Mouse (Mus musculus) left cerebral cortex, postnatal 25 days (tissue): Measurements from ENCODE around the gene U2af1l4. TPM values are rescaled to one million over a fixed set of nuclear protein-coding genes. Genes with fewer than 3 reads are reported as not detected.

Experiments
- DNase-seq, 2 experiments: peaks; one replicate each; pipeline ENCODE4 v3.0.0; 2022; ENCODE audit warnings: low spot score in 2 of 2, mixed read lengths in 1 of 2
- intact Hi-C: fragments of 180-260 bp; cut with DNase I; formaldehyde crosslinking; loops from one replicate; pipeline ENCODE4 v1.15.1; 2025
- total RNA-seq, 2 experiments: library from RNA; stranded (reverse); gene quantifications; 2 replicates each; pipeline ENCODE4 v1.2.3; 2021

The U2af1l4 gene
- 10 to 100 TPM; 57.2 to 69.2 TPM for total RNA-seq

DNA sequence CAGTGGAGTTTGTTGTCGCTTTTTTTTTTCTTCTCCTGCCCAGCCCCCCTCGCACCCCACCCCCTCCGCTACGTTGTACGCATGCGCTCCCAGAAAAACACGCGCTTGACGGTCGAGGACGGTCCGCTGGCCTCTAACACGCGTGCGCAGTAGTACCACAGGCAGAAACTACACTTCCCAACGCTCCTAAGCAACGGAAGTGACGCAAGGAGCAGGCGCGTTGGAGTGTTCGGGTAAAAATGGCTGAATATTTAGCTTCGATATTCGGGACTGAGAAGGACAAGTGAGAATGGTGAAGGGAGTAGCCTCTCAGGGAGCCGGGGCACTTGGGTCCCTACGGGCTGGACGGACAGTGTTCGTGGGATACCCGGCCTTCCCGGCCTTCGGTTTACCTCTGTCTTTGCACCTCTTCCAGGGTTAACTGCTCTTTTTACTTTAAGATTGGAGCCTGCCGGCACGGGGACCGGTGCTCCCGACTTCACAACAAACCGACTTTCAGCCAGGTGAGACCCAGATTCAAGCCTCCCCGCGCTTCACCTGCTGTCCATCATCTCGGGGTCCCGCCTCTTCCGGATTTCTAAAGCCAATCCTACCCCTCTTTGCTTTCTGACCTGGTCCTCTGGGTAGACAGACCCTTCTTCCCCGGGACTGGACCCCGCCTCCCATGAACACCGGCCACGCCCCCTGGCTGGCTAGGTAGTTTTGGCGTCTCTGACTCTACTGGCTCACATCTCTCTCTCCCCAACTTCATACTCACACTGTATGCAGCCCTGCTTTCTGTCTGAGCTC, at the start of gene U2af1l4, which contains the start of the genes Gm49396 and Psenen:
Gene U2af1l4 (plus strand): TSS at position 185 of the 789 bp plus-strand sequence.
Gene Gm49396 (plus strand): TSS at position 228 of the 789 bp plus-strand sequence.
Gene Psenen (minus strand): TSS at position 511 of the 789 bp plus-strand sequence.
- DNase-seq: peak; percentile 95 to 98
- intact Hi-C loops: loop anchor here (1.0 kb wide), 1 partner anchor 25 kb away; the partner anchor contains the start of gene Kmt2b

GRCm38 (mm10) chr7:30515003-30515760, 47.9 kb upstream of the U2af1l4 start:
- intact Hi-C loops: no loop called here
- DNase-seq: no peak

DNA sequence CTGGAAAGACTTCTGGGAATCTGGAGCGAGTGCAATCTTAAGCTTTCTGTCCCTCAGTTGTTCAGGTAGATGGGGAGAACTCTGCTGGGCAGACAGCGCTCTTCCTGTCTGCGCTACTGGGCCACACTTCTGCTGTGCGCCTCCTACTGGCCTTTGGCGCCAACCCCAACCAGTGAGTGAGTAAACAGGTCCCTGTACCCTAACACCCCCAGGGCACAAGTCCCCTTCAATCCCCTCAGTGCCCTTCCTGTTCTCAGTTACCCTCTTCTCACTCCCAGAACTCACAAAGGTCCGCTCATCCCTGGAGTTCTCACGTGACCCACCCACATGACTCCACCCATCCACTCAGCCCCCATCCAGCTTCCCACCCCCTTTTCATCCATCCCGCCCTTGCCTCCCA, 44.8 kb upstream of the U2af1l4 start:
- no peak for DNase-seq
- intact Hi-C loops: no loop called here

- no peak for DNase-seq
- intact Hi-C loops: no loop called here
Observed at GRCm38 (mm10) chr7:30520396-30520795, 42.7 kb upstream of the U2af1l4 start.

GRCm38 (mm10) chr7:30520856-30521255, 42.2 kb upstream of the U2af1l4 start:
- intact Hi-C loops: no loop called here
- no peak for DNase-seq

GRCm38 (mm10) chr7:30522871-30523270, 40.2 kb upstream of the U2af1l4 start:
- intact Hi-C loops: no loop called here
- no peak for DNase-seq

DNA sequence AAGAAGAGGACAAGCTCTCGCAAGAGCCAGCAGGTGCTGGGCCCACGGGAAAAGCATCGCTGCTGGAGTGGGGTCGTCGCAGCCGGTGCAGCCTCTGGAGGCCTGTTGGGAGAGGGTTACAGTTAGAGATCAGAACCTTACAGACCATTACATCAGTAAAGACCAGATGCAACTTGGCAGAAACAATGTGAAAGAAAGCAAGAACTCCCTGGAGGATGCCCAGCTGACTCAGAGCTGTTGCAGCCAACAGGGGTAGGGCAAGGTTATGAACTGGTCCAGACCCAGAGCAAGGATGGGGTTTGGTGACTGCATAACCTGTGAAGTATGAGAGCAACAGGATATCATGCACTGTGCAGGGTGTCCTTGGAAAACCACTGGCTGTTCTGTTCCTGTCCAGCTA, 38.6 kb upstream of the U2af1l4 start:
- intact Hi-C loops: no loop called here
- DNase-seq: no peak

DNA sequence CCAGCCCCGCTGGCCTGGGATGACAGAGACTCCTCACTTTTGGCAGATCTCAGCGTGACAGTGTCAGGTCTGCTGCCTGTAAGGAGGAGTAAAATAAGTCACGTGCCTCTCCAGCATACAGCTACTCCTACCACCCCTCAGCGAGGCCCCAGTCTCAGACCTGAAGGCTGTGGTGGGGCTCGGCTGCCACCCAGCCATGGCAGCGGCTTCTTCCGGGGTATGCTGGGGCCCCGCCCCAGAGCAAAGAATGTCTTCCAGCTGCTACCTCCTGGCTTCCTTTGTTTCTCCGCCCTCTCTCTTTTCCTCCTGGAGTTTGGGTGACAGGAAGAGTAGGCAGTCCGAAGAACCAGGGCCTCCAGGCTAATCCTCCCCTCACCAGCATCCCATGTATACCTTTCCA, 37.1 kb upstream of the U2af1l4 start:
- intact Hi-C loops: no loop called here
- no peak for DNase-seq

GRCm38 (mm10) chr7:30526399-30526798, 36.7 kb upstream of the U2af1l4 start:
- no peak for DNase-seq
- intact Hi-C loops: no loop called here

DNA sequence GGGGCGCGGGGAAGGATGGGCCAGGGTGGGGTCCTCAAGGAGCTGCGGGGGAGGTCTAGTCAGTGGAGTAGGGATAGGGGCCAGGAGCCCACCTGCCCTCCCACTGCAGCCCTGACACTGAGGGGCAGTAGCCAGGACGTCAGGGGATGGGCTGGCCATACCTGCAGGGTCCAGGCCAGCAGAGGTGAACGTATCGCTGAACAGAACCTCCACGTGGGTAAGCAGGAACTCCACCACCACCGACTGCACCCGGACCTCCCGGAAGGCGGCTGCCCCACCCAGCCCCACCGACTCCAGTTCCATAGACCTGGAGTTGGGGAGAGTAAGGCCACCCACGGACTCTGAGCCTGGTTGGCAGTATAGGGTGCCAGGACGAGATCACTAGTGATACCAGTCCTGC, 36.1 kb upstream of the U2af1l4 start:
- no peak for DNase-seq
- intact Hi-C loops: no loop called here

DNA sequence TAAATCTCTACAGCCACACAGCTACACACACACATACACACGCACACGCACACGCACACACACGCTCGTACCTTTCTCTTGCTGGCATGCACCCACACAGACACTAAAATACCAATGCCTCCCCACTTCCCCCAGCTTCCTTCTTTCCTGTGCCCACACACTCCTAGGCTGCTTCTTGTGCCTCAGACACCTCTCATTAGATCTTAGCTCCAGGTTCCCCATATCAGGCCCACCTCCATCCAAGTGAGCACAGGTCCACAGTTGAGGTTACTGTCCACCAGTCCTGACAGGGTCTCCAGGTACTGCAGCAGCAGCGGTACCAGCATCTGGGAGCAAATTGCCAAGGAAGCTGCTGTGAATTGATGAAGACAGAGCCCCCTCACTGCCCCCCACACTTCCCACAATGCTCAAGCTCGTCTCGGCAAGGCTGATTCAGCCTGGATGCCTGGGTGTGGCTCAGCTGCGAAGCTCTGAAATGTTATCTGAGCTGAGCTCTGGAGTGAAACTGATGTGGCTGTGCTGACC, 31.7 kb upstream of the U2af1l4 start:
- intact Hi-C loops: no loop called here
- peak; percentile 73 to 93 for DNase-seq

GRCm38 (mm10) chr7:30532931-30533330, 30.2 kb upstream of the U2af1l4 start:
- DNase-seq: peak in 1 of 2 experiments; percentile 42
- intact Hi-C loops: no loop called here

GRCm38 (mm10) chr7:30533941-30534632, 29.0 kb upstream of the U2af1l4 start:
- intact Hi-C loops: no loop called here
- DNase-seq: peak; percentile 54 to 70

GRCm38 (mm10) chr7:30534633-30535577, 28.2 kb upstream of the U2af1l4 start, which contains the start of gene Arhgap33:
Arhgap33 (minus strand) TSS chr7:30535060.
- intact Hi-C loops: no loop called here
- DNase-seq: peak; percentile 98

GRCm38 (mm10) chr7:30540572-30540971, 22.5 kb upstream of the U2af1l4 start:
- intact Hi-C loops: no loop called here

DNA sequence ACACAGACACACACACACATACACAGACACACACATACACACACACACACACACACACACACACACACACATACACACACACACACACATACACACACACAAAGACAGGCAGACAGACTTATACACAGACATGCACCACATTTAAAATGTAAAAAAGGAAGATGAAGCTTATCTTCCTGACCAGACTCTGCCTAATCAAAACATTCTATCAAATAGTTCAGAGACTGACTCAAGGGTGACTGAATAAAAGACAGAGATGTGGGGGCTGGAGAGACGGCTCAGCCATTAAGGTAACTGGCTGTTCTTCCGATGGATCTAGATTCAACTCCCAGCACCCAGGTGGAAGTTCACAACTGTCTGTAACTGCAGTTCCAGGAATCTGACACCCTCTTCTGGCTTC, 18.8 kb upstream of the U2af1l4 start:
- DNase-seq: no peak
- intact Hi-C loops: no loop called here

More at GRCm38 (mm10) chr7:30540572-30540971, 22.5 kb upstream of the U2af1l4 start:
- DNase-seq: no peak

DNA sequence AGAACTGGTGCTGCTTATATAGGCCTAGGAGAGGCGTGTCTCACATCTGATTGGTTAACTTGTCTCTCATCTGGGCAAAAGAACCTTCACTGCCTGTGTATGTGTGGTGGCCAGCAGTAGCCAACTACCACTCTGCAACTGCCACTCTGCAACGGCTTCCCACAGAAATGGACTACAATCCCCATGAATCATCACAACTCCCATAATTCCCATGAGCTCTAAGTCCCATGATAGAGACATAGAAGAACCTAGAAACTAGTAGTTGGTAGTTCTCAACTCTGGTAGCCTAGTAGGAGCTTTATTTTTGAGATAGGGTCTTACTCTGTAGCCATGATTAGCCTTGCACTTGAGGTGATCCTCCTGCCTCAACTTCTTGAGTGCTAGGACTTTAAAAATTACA, 13.2 kb upstream of the U2af1l4 start:
- no peak for DNase-seq
- intact Hi-C loops: loop anchor here (5.0 kb wide), 1 partner anchor 58 kb away; the partner anchor contains the start of gene Prodh2

- intact Hi-C loops: loop anchor here (5.0 kb wide), 1 partner anchor 58 kb away; the partner anchor contains the start of gene Prodh2
- no peak for DNase-seq
Observed at GRCm38 (mm10) chr7:30550603-30551002, 12.5 kb upstream of the U2af1l4 start.
